Mouse (Mus musculus) monocyte, adult 59 days (primary cell): ENCODE data around the gene Vmn2r70. TPM values are rescaled to one million over a fixed set of nuclear protein-coding genes. Genes with fewer than 3 reads are reported as not detected.

ENCODE experiments used
- total RNA-seq, 2 experiments: library from RNA; stranded (reverse); gene quantifications; one replicate each; pipeline ENCODE4 v1.2.4; 2023

Gene Vmn2r70
- total RNA-seq: not detected

GRCm38 (mm10) chr7:85569092-85569491 is at the start of gene Vmn2r70:
Gene Vmn2r70 (minus strand): TSS chr7:85569192.

GRCm38 (mm10) chr7:85562787-85563186 is 6.2 kb downstream of the Vmn2r70 start, which contains the start of gene Vmn2r71:
Gene Vmn2r71 (plus strand): TSS chr7:85563087.

Other genes starting within 250 kb of the Vmn2r70 start
- gene Vmn2r69, start 153.3 kb downstream of the Vmn2r70 start, total RNA-seq: not detected
- not detected for gene Vmn2r71, start 6.1 kb downstream of the Vmn2r70 start, total RNA-seq
- not detected for gene Vmn2r72, start 185.9 kb upstream of the Vmn2r70 start, total RNA-seq